Mouse (Mus musculus) embryo, embryonic 11 days (tissue): Measurements from ENCODE around the gene Celf2.
"Not testable (repeated sequence)": the region's sequence is repeated elsewhere in the genome, so short reads cannot be mapped to it uniquely, and the experiment has no call there.

Experiments used
- DNase-seq: peaks from one replicate; pipeline ENCODE4 v3.0.0-alpha.2; 2015

Celf2 gene

DNA sequence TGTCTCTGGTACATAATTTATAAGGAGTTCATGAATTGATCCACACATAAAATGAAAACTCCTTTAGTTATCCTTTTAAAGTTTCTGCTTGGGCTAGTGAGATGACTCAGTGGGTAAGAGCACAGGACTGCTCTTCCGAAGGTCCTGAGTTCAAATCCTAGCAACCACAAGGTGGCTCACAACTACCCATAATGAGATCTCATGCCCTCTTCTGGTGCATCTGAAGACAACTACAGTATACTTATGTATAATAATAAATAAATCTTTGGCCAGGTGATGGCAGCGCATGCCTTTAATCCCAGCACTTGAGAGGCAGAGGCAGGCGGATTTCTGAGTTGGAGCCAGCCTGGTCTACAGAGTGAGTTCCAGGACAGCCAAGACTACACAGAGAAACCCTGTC, 934.0 kb downstream of the Celf2 start:
- DNase-seq = not testable (repeated sequence)

DNA sequence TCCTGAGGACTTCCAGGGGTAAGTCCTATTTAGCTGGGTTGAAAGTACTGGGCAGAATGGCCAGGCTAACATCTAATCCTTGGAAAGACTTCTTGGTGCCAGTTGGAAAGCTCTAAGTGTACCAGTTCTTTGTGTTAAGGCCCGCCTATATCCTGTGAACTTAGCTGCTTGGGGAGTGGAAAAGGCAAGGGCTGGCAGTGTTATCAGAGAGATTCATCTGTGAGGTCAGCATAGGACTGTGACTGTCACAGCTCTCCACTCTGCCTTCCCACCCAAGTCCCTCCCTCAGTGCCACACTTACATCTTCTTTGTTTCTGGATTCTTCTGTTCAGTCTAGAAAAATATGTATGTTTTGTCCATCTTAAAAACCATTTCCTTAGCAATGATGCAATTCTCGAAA, 935.7 kb downstream of the Celf2 start:
- DNase-seq = no peak

DNA sequence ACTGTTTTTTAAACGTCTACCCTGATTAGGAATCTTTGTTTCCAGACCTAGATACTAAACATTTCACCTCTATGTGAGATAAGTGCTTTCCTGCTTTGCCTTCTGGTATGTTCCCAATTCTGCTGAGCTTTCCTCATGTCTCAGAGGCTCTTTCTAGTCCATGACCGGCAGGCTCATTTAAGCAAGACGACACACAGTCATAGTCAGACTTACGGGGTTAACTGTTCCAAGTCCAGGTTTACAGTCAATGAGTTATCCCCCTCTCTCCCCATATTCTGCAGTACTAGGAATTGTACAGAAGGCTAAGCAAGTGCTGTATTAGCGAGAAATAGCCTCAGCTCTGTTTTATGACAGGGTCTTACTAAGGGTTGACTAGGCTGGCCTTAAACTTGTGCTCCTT, 936.4 kb downstream of the Celf2 start:
- no peak for DNase-seq

DNA sequence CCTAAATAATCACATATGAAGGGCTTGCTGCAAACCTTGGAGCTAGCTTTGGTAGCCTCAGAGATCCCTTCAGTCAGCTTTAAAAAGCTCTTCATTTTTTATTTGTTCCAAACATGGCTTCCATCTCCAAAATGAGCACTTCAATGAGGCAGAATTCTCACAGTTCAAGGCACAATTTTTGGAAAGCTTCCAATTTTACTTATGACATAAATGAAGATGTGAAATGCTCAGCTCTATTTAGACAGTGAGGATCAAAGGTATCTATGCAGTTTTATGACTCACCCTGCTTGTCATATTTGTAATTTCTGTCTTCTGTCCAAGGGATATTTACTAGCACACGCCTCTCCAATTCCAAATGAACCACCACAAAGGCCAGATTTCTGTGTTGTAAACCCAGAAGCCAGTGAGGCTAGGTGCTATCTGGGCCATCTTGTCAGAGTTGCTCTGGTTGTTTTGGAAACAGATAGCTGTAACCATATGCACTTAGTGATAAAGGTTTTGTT, 940.3 kb downstream of the Celf2 start:
- DNase-seq = no peak

DNA sequence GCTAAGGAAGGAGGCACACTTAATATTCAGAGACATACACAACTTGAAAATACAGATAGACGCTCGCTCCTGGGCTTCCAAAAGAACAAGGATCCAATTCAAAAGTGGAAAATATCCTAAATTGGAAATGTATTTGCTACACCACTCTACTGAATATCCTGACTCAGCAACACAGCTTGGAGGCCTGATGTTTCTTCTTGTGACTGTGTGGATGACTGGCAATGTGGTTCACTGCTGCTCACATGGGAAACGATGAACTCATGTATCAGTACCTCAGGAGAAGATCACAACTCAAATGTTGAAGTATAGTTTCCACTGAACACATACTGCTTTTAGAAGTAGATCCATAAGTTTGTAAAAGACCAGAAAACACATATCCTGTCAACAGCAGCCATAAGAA, 944.2 kb downstream of the Celf2 start:
- DNase-seq = no peak

DNA sequence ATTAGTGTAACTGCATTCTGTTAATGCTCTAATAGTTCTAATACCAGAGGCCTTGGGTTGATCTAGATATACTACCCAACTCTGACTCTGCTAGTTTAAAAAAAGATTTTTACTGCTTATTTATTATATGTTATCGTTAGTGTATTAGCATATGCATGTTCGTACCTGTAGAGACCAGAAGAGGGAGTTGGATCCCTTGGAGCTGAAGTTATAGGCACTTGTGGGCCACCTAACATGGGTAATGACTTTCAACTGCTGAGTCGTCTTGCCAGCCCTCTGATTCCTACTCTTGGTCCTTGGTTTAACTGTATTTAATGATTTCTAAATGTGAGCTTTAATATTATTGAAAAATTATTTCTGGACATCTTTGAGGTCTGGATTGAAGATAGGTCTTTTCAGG, 948.0 kb downstream of the Celf2 start:
- DNase-seq = no peak

DNA sequence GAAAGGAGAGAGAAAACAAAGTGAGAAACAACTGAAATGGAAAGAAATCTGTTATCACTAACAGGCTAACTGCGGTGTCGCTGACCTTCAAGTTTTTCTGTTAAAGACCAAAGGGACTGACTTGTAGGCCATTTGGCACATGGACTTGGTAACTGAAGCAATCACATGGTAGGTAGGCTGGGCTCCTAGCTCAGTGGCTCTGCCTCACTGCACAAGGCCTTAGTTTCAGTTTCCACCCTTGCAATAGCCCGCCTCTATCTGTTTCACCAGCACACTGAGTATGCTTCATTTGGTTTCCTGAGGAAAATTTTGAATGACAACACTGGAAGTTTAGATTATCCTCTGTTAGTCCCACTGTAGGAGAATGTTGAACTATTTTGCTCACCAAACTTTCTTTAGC, 948.6 kb downstream of the Celf2 start:
- no peak for DNase-seq

DNA sequence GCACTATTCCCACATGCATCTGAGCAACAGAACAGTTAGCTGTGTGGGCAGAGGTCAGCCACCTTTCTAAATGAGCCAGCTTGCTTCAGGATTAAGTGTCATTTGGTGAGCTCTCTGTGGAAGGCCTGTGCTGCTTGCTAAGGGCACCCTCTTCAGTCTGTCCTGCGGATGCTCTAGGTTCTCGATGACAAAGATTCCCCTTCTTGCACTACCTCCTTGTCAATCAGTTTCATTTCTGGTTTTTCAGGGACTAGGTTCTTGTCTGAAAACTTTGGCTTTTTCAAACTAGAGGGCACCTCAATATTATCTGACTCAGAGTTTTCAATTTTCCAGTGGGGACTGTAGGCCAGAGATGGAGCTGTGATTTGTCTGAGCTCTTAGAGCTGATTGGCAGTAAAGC, 949.8 kb downstream of the Celf2 start:
- no peak for DNase-seq

DNA sequence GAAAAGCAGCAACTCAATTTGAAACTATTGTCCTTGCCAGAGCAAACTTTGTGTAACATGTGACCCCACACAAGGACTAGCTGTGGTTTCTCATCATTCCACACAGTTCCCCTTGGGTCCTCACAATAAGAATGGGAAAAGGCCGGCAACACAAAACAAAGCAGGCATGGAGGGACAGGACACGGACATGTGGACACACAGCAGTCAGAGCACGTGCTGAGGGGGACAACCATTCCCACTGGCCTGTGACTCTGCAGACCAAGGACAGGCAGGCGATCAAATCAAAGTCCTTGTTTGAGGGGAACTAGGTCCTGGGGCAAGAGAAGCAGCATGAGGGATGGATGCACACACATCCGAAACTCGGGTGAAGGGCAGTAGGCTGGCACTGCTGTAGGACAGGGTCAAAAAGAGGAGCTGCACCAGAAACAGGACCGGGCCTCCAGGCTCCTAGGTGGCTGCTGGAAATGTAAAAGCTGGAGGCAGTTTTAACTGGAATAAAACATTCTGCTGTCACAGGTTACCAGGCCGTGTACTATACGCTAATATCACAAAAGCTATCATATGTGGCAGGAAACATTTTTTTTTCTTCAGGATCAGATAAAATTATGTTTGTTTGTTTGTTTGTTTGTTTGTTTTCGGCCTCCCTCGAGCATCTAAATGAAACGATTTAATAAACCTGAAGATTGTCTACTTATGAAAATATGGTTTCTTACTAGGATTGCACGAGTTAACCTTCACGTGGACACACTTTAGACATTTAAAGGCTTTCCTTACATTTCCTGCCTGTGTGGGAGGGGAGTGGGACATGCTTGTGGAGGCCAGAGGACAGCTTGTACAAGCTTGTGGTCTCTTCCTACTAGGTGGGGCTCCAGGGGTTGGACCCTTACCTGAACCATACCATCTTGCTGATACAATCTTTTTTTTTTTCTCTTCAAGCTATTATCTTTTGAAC, 950.8 kb downstream of the Celf2 start:
- DNase-seq = no peak

DNA sequence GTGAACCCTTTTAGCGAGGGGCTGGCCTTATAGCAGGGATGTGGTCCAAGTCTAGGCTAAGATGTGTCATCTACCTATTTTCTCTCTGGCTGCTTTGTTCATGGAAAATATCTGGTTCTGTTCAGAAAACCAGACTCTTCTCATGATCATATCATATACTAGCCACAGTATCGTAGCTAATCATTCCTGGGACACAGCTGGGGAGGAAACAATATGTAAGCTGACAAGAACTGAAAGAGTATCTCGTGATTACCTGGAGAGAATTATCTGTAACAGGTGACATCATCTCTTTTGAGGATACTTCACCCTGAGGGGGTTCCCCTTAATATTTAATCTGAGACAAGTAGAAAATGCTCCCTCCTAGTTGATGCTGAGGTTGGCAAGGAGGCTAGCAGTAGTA, 951.6 kb downstream of the Celf2 start:
- DNase-seq = no peak

DNA sequence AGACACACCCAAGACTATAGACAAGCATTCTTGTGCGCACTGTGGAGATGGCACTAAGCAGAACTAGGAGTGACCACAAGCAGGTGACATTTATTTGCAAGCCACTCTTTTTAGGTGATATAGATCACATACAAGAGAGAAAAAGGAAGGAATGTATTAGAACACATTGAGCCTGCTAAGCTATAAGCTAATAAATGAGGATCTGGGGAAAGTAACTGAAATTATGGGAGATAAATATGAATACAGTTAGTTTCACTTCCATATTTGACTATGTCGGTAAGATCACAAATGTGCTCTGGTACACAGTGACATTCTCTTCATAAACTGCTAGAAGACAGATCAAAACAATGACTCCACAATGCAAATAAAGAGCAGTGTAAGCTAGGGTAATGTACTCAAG, 952.5 kb downstream of the Celf2 start:
- no peak for DNase-seq

DNA sequence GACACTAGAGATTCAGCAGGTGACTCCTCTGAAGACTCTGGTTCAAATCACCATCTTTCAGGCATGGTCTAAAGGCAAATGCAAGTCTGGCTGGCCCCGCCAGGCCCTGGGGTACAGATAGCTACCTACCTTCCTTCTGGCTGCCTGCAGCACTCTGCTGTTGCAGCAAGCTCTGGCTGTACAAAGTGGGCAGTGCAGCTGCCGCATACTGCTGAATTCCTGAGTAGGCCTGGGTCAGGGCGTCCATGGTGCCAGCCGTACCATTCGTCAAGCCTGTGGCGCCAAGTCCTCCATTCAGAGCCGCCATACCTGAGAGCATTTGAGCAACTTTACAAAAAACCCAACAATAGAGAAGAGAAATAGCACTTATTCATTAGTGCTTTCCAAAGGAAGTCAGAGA, 955.7 kb downstream of the Celf2 start:
- no peak for DNase-seq

DNA sequence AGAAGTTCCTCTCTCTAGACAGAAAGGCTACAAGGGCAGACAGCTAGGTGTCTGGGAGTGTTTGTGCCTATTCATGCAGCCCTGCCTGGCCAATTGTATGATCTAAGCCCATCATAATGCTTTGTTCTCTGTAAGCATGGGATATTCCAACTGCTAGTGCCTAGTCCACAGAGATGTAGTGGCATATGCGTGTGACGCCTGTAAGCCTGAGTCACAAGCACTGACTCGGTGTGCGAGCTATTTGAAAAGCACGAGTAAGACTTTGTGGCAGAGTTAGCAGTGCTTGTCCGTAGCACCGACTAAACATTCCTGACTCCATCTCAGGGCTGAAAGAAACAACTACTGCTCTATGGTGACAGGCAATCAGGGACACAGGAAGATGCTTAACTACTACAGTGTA, 960.1 kb downstream of the Celf2 start:
- no peak for DNase-seq

DNA sequence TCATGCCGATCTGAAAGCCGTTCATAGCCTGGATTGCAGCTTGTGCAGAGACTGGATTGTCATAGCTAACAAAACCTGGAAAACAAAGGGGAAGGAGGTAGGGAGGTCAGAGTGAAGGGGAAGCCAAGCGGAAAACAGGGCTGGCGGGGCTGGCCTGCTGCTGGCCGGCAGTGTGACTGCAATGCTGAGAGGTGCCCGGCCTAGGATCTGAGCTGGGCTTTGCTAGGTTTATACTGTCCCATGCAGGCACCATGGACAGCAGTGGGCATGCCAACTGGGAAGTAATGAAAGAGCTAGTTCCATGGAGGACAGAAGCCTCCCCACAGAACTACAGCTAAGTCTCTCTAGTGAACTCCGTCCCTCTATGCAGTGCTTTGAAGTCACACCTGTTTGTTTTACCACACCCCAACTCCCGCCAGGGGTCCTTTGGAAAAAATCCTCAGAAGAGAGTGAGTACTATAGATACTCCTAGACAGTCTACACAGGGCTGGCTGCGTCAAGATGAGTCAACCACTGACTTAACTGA, 962.2 kb downstream of the Celf2 start:
- peak; percentile 70 for DNase-seq

DNA sequence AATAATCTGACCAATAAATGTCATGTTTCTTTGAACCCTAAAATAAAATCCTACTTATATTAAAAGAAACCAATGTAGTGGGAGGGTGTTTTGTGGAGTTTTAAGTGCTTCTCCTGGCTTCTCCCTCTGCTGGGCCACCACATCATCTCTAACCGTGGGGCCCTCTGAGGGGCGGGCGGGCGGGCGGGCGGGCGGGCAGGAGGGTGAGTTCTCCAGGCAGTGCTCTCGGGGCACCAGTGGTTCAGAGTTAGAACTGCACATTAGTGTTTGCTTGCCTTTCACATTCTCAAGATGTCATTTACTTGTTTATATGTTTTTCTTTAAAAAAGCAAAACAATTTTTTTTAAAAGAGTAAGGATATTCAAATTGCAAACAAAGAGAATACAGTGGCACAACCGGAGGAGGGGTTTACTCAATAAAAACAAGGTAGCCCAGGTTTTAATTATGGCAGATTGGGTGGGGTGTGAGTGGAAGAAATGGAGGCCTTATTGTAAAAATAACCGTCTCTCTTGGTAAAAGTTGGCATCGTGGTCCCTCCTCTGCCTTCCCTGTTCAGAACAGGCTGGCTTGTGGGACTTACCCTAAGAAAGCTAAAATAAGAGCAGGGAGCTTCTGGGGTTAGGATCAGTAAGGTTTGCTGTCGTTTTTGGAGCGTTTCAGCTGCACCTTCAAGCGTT, 962.8 kb downstream of the Celf2 start:
- DNase-seq = peak; percentile 27

DNA sequence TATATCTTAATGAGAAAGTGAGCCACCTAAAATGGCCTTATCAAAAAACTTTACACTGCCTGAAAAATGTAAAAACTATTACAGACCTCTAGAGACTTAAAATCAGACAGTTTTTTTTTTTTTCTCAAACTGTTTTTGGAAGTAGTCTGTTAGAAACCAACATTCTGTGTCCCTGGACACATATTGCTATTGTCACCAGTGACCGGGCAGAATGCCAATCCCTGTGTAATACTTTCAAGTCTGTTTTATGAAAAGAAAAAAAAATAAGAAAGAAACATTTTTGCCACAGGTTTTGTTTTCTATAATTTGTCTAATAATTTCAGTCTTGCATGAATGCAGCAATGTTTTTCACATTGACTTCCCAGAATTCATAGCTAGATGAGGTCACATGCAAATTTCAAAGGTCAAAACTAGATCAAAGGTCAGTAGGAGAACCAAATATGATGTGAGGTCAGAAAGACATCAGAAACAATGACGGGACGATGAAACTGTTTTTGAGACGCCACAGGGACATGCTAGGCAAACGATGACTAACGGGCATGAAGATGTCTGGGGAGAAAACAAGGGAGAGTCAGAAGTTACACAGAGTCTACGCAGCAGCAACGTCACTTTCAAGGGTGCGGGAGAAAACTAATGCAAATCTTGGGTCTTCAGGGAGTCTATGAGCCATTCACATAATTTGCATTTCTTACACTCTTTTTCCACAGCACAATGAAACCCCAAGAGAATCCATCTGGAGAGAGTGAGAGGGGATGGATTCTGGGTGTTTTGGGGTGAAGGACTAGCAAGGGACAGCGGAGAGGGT, 964.0 kb downstream of the Celf2 start:
- peak; percentile 5 for DNase-seq

DNA sequence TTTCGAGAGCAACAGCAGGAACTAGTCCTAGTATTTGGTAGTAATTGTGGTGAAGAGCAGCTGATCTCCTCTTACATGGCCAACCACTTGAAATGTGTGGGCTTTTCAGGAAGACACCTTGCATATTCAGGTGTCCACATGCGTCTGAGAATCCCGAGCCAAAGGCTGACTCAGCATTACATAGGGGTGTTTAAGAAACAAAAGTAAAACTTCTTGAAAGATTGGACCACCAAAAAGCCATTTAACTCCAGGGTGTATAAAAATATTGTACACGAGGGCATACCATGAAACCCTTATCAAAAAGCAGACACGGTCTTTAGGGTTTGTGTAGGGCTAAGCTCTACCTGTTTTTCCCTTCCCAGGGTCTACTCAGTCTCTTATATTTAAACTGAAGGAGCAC, 965.7 kb downstream of the Celf2 start:
- DNase-seq = no peak

DNA sequence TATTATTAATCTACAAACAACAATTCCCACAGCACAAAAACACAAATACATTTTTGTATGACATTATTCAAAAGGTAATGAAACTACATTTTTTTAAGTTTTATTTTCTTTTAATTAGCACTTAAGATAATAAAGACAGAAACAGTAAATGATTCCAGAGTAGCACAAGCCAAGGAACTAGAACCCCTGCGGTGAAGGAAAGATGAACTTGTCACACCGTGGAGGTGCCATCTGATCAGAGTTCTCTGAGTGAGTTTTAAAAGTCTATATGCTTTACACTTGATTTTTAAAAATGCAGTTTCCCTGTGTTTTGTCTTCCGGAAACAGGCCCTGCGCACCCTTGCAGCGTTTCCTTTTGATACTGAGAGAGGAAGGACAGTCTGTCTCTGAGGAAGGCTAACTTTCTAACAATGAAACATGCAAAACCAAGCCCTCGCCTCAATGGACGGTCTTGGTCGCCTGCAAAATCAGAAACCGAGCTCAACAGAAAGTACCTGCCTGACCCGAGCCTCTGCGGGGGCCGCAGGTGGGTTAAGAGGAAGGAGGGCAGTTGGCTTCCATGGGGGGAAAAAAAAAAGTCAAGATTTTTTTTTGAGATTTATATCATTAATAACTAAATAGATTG, 966.7 kb downstream of the Celf2 start:
- DNase-seq = no peak

DNA sequence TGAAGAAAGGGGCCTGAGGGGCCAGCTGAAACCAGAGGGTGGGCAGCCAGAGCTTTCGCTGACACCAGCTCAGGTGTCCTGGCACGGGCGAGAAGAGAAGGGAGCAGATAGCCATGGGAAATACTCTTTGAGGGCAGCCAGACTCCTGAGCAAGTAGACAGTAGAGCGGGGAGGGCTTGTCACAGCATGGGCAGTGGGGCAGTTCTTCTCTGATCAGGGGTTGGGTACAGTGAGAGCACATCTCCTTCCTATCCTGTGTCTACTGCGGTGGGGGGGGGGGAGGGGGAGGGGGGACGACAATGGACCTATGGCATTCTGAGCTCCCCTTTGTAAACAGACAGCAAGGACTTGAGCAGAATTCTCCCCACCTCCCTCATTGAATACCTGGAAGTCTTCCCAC, 968.5 kb downstream of the Celf2 start:
- DNase-seq = no peak

DNA sequence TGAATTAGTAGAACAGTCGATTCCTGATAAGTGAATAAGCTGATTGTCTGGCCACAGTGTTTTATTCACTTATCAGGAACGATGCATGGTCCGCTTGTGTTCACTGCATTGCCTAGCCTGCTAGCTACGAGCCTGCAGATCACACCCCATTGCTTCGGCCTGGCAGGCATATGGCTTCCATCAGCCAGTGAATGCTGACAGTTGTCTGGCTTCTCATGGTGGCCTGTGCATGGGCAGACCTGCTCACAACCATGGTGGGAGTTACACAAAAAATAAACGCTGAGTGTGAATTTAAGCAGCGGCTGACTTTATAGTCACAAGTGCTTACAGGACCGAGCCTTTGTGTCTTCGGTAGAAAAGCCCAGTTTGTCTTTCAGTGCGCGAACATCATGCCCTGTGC, 969.3 kb downstream of the Celf2 start:
- peak; percentile 19 for DNase-seq

DNA sequence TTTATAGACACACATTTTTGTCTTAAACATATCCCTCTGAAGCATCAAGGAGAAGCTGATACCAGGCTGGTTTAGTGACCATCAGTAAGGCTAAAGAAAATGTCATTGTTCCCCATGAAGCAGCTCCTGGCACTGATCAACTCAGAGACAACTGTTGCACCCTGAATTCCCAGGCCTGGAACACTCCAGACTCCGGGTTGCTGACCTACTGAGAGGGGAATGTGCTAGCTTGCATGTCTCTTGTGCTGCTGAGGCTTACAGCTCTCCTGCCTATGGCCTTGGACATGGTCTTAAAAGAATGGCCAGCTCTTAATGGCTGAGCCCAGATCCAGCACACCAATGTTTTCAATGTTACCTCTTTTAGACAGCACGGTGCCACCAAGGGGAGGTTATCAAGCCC, 970.9 kb downstream of the Celf2 start:
- DNase-seq = no peak

DNA sequence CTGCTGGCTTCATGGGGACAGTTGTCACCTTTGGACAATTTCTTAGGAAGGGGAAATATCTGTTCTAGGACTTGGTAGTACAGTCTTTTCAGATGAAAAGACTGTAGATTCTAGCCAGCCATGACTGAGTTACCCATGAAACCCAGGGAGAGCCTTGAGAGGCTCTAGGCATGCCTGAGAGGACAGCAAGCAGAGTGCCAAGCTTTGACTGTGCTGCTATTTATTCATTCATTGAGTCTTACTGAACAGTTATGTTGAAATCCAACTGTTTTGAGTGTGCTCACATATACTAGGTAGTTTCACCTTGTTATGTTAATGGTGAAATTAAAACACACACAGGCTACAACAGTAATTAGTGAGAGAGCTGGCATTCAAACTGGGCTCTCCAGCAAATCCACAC, 971.3 kb downstream of the Celf2 start:
- DNase-seq = no peak

DNA sequence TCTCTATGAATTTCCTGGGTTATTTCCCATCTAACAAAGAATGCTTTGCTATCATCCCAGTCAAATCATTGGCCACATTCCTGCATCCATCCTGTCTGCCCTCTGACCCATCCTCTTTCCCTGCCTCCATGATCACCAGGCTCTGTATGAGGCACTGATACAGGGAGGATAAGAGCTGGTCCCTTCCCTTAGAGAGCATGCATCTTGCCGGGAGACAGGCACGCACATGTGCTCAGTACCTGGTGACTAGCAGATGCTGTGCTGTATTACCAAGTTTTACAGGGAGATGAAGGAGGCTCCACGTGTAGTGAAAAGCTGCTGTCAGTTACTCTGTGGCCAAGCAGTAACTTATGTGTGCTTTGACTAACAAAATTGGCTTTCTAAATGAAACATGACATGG, 972.0 kb downstream of the Celf2 start:
- DNase-seq = no peak
